In the genomic region with DNA sequence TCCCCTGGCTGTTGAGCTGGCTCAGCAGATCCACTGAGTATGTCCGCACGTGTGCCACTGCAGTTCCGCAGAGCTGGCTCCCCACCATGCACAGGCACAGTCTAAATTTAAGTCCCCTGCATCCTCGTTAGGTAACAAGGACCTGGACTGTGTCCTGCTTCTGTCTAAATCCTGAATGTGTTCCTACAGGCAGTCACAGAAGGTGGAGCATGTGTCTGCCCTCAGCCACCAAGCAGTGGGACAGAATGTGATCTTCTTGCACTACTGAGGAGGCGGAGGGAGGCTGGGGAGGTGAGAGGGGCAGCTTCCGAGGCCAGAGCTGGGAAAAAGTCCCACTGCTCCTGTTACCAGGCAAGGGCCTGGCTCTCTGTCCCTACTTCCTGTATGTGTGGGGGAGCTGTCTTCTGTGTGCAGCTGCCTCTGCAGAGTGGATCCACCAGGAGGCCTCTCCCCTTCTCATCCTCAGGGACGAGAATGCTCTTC, we compare ENCODE assay signal across 10 mouse cellular contexts. TPM values are rescaled to one million over a fixed set of nuclear protein-coding genes. Genes with fewer than 3 reads are reported as not detected.
A peak's percentile ranks its signal among the peaks of the same experiment; 100 is the strongest.
DNase-seq lines count a peak whose midpoint lies in the region; ATAC-seq and TF ChIP-seq lines count a peak whose summit lies in the region.
"Had no signal": no experiment of that assay in that cellular context is flagged by ENCODE, and none has a peak within 500 bp of the region (broad histone marks: within the 10 kb centered on the region; RNA-seq: fewer than 3 reads in every experiment).

No protein-coding gene starts in this region.

- peak overlapping the region; percentile 67 for H3K27ac ChIP-seq in kidney, adult 2 months (ENCODE audit: insufficient read depth, low read depth, low read length)
- H3K27ac ChIP-seq in heart, embryonic 13.5 days (replicated peaks): peak overlapping the region; percentile 94
- H3K27ac ChIP-seq in liver, embryonic 11.5 days (ENCODE audit: low read depth, low read length): peak overlapping the region; percentile 3
- H3K27ac ChIP-seq: neural tube, embryonic 12.5 days had no signal

- 65% methylated on average over 7 of the region's 7 CpGs for WGBS in kidney, adult 2 months
- 36% methylated on average over 7 of the region's 7 CpGs for WGBS in heart, embryonic 13.5 days
- 74% methylated on average over 7 of the region's 7 CpGs for WGBS in liver, embryonic 11.5 days

- no peak for TF ChIP-seq CTCF in kidney, adult 2 months (conservative IDR thresholded peaks at IDR 0.05; ENCODE audit: insufficient read depth, insufficient read length, low read depth, low read length)

- H3K4me3 ChIP-seq in kidney, adult 2 months (ENCODE audit: insufficient read depth, low read depth, low read length): no peak overlapping the region
- H3K4me3 ChIP-seq in heart, embryonic 13.5 days: no peak overlapping the region
- no peak overlapping the region for H3K4me3 ChIP-seq in liver, embryonic 11.5 days (ENCODE audit: low read depth, low read length)
- H3K4me3 ChIP-seq: erythroblast, embryonic 14.5 days; neural tube, embryonic 12.5 days had no signal

- no peak for TF ChIP-seq POLR2A in kidney, adult 2 months (IDR thresholded peaks at IDR 0.05; ENCODE audit: low read depth, low read length)

- no peak for ATAC-seq in heart, embryonic 13.5 days (ENCODE audit: extremely low read depth, insufficient number of reproducible peaks, low FRiP score, low TSS enrichment)
- no peak for ATAC-seq in liver, embryonic 11.5 days (replicated peaks; ENCODE audit: low FRiP score)
- ATAC-seq in inflammation-experienced regulatory T-cells, adult 6 months: no peak

- peak overlapping the region; percentile 53 for H3K9ac ChIP-seq in heart, embryonic 13.5 days
- peak overlapping the region; percentile 34; the same call in 1 of the 2 replicates for H3K9ac ChIP-seq in liver, embryonic 11.5 days (ENCODE audit: low read depth, low read length)
- H3K9ac ChIP-seq: neural tube, embryonic 12.5 days had no signal

- H3K4me2 ChIP-seq in heart, embryonic 13.5 days: 0 out of 2 replicates have a peak overlapping the region, but pooled peaks have one; percentile 20
- H3K4me2 ChIP-seq in liver, embryonic 11.5 days: no peak overlapping the region
- H3K4me2 ChIP-seq: neural tube, embryonic 12.5 days had no signal

- H3K4me1 ChIP-seq in kidney, adult 2 months (ENCODE audit: control insufficient read depth, insufficient read depth, low read length): 0 out of 2 replicates have a peak, but pooled peaks cover 9% of the 10 kb centered on the region
- peaks cover 61% of the 10 kb centered on the region for H3K4me1 ChIP-seq in heart, embryonic 13.5 days
- peaks cover 24% of the 10 kb centered on the region for H3K4me1 ChIP-seq in liver, embryonic 11.5 days (replicated peaks; ENCODE audit: control insufficient read depth, insufficient read depth, low read length)

- H3K27me3 ChIP-seq in kidney, adult 2 months (replicated peaks; ENCODE audit: control insufficient read depth, insufficient read depth, low read length): no peaks in the 10 kb centered on the region
- H3K27me3 ChIP-seq in heart, embryonic 13.5 days (replicated peaks): no peaks in the 10 kb centered on the region
- H3K27me3 ChIP-seq in liver, embryonic 11.5 days (replicated peaks; ENCODE audit: control insufficient read depth, insufficient read depth, low read length): no peaks in the 10 kb centered on the region
- H3K27me3 ChIP-seq: neural tube, embryonic 12.5 days had no signal

- peak; percentile 41 for DNase-seq in kidney, adult 2 months
- DNase-seq in kidney, adult 11 months: no peak
- peak; percentile 86 for DNase-seq in cerebellum, adult 9-10 months
- DNase-seq in liver, embryonic 11.5 days (ENCODE audit: low spot score): no peak
- no peak for DNase-seq in spleen, adult 18-20 months
- no peak for DNase-seq in T-cell, adult 2 months (ENCODE audit: low spot score)

- H3K36me3 ChIP-seq in kidney, adult 2 months (ENCODE audit: control insufficient read depth, insufficient read depth, low read length): no peaks in the 10 kb centered on the region
- no peaks in the 10 kb centered on the region for H3K36me3 ChIP-seq in heart, embryonic 13.5 days
- H3K36me3 ChIP-seq in liver, embryonic 11.5 days (ENCODE audit: control insufficient read depth, insufficient read depth, low read length): no peaks in the 10 kb centered on the region
- H3K36me3 ChIP-seq: neural tube, embryonic 12.5 days had no signal

- H3K9me3 ChIP-seq in heart, embryonic 13.5 days: no peaks in the 10 kb centered on the region
- H3K9me3 ChIP-seq in liver, embryonic 11.5 days (ENCODE audit: control insufficient read depth, low read length): no peaks in the 10 kb centered on the region
- H3K9me3 ChIP-seq: neural tube, embryonic 12.5 days had no signal

RNA-seq across cellular contexts. Expression of gene Abtb1, which starts 57.1 kb away (rescaled TPM):
- 52.8 and 67.8 TPM in 2 replicates for polyA plus RNA-seq in kidney, adult 2 months (2012; rRNA removed)
- 23.7 and 26.0 TPM in 2 replicates for polyA plus RNA-seq in heart, embryonic 13.5 days (2015; fragmentation: Nextera tagmentation; extraction: Ambion mirVana)
- 24.9 and 26.7 TPM in 2 replicates for polyA plus RNA-seq in liver, embryonic 11.5 days (2014; fragmentation: Nextera tagmentation; extraction: Ambion mirVana)
- polyA plus RNA-seq in inflammation-experienced regulatory T-cells, adult 6 months (2017; shearing (Covaris generic)): 10 to 100 TPM; 39.2 to 72.4 (median 62.7) TPM

Comparison
In these comparisons a context has a peak if more than half of its experiments do, and no peak if none do; other contexts are left out.
1. DNase-seq: peak in kidney, adult 2 months (single experiment) and cerebellum, adult 9-10 months (single experiment); none in kidney, adult 11 months (single experiment), liver, embryonic 11.5 days (single experiment), spleen, adult 18-20 months (0 of 2) and T-cell, adult 2 months (single experiment).
2. H3K27ac ChIP-seq: peak in every context shown above with its lines; median percentile 94 in heart, embryonic 13.5 days; 67 in kidney, adult 2 months; 3 in liver, embryonic 11.5 days.